Mouse (Mus musculus) embryo, embryonic 10.5 days (tissue): Measurements from ENCODE around the gene Mfsd4b3.
"Not testable (repeated sequence)": the region's sequence is repeated elsewhere in the genome, so short reads cannot be mapped to it uniquely, and the experiment has no call there.

Experiments used
- DNase-seq: peaks from one replicate; pipeline ENCODE4 v3.0.0-alpha.2; 2015; ENCODE audit warnings: low spot score

Gene Mfsd4b3

GRCm38 (mm10) chr10:39959761-39960440 is at the start of gene Mfsd4b3:
Gene Mfsd4b3 (minus strand): TSS chr10:39960153.
- peak; percentile 98 for DNase-seq

- DNase-seq: no peak
These were observed 49.6 kb upstream of the Mfsd4b3 start for GRCm38 (mm10) chr10:40009591-40009990.

GRCm38 (mm10) chr10:40008847-40009246 is 48.9 kb upstream of the Mfsd4b3 start:
- DNase-seq: not testable (repeated sequence)

- no peak for DNase-seq
These were observed 48.0 kb upstream of the Mfsd4b3 start for GRCm38 (mm10) chr10:40007953-40008352.

- peak; percentile 5 for DNase-seq
These were observed 47.0 kb upstream of the Mfsd4b3 start for GRCm38 (mm10) chr10:40006963-40007362.

- no peak for DNase-seq
These were observed 40.8 kb upstream of the Mfsd4b3 start for GRCm38 (mm10) chr10:40000746-40001145.

- no peak for DNase-seq
These were observed 31.2 kb upstream of the Mfsd4b3 start for GRCm38 (mm10) chr10:39991155-39991554.

- DNase-seq: no peak
These were observed 26.5 kb upstream of the Mfsd4b3 start, which contains the start of gene Mfsd4b5 for GRCm38 (mm10) chr10:39986466-39986865. Gene Mfsd4b5 (minus strand): TSS chr10:39986646.

GRCm38 (mm10) chr10:39982604-39983003 is 22.7 kb upstream of the Mfsd4b3 start:
- no peak for DNase-seq

- DNase-seq: no peak
These were observed 18.3 kb upstream of the Mfsd4b3 start for GRCm38 (mm10) chr10:39978231-39978630.

GRCm38 (mm10) chr10:39977346-39977745 is 17.4 kb upstream of the Mfsd4b3 start:
- no peak for DNase-seq

GRCm38 (mm10) chr10:39975771-39976170 is 15.8 kb upstream of the Mfsd4b3 start:
- DNase-seq: no peak

GRCm38 (mm10) chr10:39974982-39975381 is 15.0 kb upstream of the Mfsd4b3 start:
- DNase-seq: no peak

- DNase-seq: peak; percentile 51
These were observed 7.6 kb upstream of the Mfsd4b3 start for GRCm38 (mm10) chr10:39967512-39967911.

GRCm38 (mm10) chr10:39961906-39962305 is 2.0 kb upstream of the Mfsd4b3 start:
- no peak for DNase-seq

- DNase-seq: no peak
These were observed 479 bp upstream of the Mfsd4b3 start for GRCm38 (mm10) chr10:39960441-39960822.

- peak; percentile 62 for DNase-seq
These were observed 1.7 kb downstream of the Mfsd4b3 start for GRCm38 (mm10) chr10:39958266-39958665.

- no peak for DNase-seq
These were observed 3.5 kb downstream of the Mfsd4b3 start for GRCm38 (mm10) chr10:39956340-39956878.

GRCm38 (mm10) chr10:39955163-39955562 is 4.8 kb downstream of the Mfsd4b3 start:
- no peak for DNase-seq

- no peak for DNase-seq
These were observed 10.5 kb downstream of the Mfsd4b3 start for GRCm38 (mm10) chr10:39949377-39949954.

GRCm38 (mm10) chr10:39947195-39947594 is 12.8 kb downstream of the Mfsd4b3 start:
- DNase-seq: not testable (repeated sequence)

GRCm38 (mm10) chr10:39936553-39936952 is 23.4 kb downstream of the Mfsd4b3 start:
- no peak for DNase-seq

GRCm38 (mm10) chr10:39926616-39927139 is 33.3 kb downstream of the Mfsd4b3 start, which contains the start of gene Mfsd4b2:
Gene Mfsd4b2 (minus strand): TSS chr10:39926923.
- peak; percentile 62 for DNase-seq
